Mouse (Mus musculus) midbrain, embryonic 16.5 days (tissue): Measurements from ENCODE around the gene Elk1. TPM values are rescaled to one million over a fixed set of nuclear protein-coding genes. Genes with fewer than 3 reads are reported as not detected.

ENCODE experiments used
- ATAC-seq: fragments of 200-750 bp; cut with Nextera tagmentation; 2 replicates; pipeline ENCODE4 v1.8.0; 2017; ENCODE audit warnings: moderate TSS enrichment
- H3K27ac ChIP-seq: fragments of 300-500 bp; sonication (generic); 2 replicates; pipeline ENCODE4 v1.5.1; 2014; ENCODE audit warnings: mild to moderate bottlenecking, low read length, mixed read lengths
- H3K27me3 ChIP-seq: fragments of 300-500 bp; sonication (generic); 2 replicates; pipeline ENCODE4 v1.6.1; 2014; ENCODE audit warnings: low read depth, low read length, mixed read lengths; ENCODE audit not compliant: control insufficient read depth, insufficient read depth
- H3K36me3 ChIP-seq: fragments of 300-500 bp; sonication (generic); 2 replicates; pipeline ENCODE4 v1.6.1; 2014; ENCODE audit warnings: mild to moderate bottlenecking, low read length, moderate library complexity, mixed read lengths; ENCODE audit not compliant: control insufficient read depth, insufficient read depth
- H3K4me1 ChIP-seq: fragments of 300-500 bp; sonication (generic); 2 replicates; pipeline ENCODE4 v1.6.1; 2014; ENCODE audit warnings: mild to moderate bottlenecking, low read length, mixed read lengths; ENCODE audit not compliant: control insufficient read depth, insufficient read depth
- H3K4me2 ChIP-seq: fragments of 300-500 bp; sonication (generic); 2 replicates; pipeline ENCODE4 v1.6.1; 2014; ENCODE audit warnings: mild to moderate bottlenecking, low read length, mixed read lengths
- H3K4me3 ChIP-seq: fragments of 300-500 bp; sonication (generic); 2 replicates; pipeline ENCODE4 v1.5.1; 2014; ENCODE audit warnings: low read depth, mild to moderate bottlenecking, low read length, moderate library complexity, mixed read lengths
- H3K9ac ChIP-seq: fragments of 300-500 bp; sonication (generic); 2 replicates; pipeline ENCODE4 v1.6.1; 2014; ENCODE audit warnings: low read depth, low read length, mixed read lengths
- H3K9me3 ChIP-seq: fragments of 300-500 bp; sonication (generic); replicated peaks from 2 replicates; pipeline ENCODE4 v1.6.1; 2014; ENCODE audit warnings: mild to moderate bottlenecking, low read length, mixed read lengths; ENCODE audit not compliant: control insufficient read depth, poor library complexity, severe bottlenecking
- whole genome bisulfite sequencing: fragments of 180-500 bp; shearing (Covaris S2); extraction: QIAGEN DNeasy Blood & Tissue Kit; methylation state at CpG from one replicate; pipeline ENCODE4 v1.1.7; 2014; 5-methylcytosine and 5-hydroxymethylcytosine counted together
- polyA plus RNA-seq: library from polyadenylated mRNA; unstranded; fragments of >200 nt; fragmentation: Nextera tagmentation; extraction: Ambion mirVana; gene quantifications from 2 replicates; pipeline ENCODE4 v1.2.1, GENCODE M21; 2015

Gene Elk1
- polyA plus RNA-seq, 1 experiment from 2014 or later, result 22.9 TPM

DNA sequence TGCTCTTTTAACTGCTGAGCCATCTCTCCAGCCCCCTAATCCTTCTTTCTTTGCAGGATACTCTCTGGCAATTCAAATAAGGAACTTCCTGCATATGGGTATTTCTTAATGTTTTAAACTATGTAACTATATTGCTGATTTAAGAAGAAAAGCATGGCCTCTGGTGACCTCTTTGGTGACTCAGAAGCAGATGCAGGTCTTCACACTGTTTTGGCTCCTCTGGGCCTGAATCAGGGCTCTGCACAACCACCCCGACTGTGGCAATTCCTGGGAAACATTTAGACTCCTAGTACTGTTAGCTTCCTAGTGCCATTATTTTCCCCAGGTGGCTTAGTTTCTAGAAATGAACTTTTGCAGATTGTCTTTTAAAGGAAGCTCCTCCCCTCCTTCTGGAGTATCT, 26.9 kb downstream of the Elk1 start:
- no peak for ATAC-seq
- no peak overlapping the region for H3K27ac ChIP-seq
- H3K9me3 ChIP-seq, result no peaks in the 10 kb centered on the region
- no peak overlapping the region for H3K9ac ChIP-seq
- no peak overlapping the region for H3K4me2 ChIP-seq
- H3K36me3 ChIP-seq, result 0 out of 2 replicates have a peak, but pooled peaks cover 4% of the 10 kb centered on the region
- WGBS, result 90% methylated on average over 1 of the region's 1 CpGs
- H3K4me3 ChIP-seq, result no peak overlapping the region
- no peaks in the 10 kb centered on the region for H3K27me3 ChIP-seq
- H3K4me1 ChIP-seq, result peaks cover 2% of the 10 kb centered on the region; the same call in 1 of the 2 replicates

DNA sequence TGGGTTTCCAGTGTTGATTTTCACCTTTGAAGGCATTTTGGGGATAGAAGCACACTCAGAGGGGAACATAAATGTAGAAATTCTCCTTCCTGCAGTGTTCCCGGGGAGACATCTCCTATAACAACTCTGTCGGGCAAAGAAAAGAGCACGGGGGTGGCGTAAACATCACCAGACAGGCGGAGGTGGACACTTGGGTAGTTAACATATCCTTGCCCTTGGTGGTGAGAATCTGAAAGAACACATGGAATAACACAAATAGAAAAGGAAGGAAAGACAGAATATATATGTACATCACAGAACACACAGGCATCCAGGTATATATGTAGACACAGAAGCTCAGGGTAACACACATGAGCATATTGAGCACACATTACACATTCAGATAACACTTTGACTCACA, 29.0 kb downstream of the Elk1 start:
- peaks cover 11% of the 10 kb centered on the region for H3K4me1 ChIP-seq
- H3K4me3 ChIP-seq, result peak overlapping the region; percentile 69
- ATAC-seq, result peak; percentile 26
- no peaks in the 10 kb centered on the region for H3K36me3 ChIP-seq
- no peaks in the 10 kb centered on the region for H3K27me3 ChIP-seq
- no peak overlapping the region for H3K9ac ChIP-seq
- H3K4me2 ChIP-seq, result peak overlapping the region; percentile 56
- no peaks in the 10 kb centered on the region for H3K9me3 ChIP-seq
- WGBS, result 42% methylated on average over 5 of the region's 5 CpGs
- H3K27ac ChIP-seq, result 0 out of 2 replicates have a peak overlapping the region, but pooled peaks have one; percentile 60

DNA sequence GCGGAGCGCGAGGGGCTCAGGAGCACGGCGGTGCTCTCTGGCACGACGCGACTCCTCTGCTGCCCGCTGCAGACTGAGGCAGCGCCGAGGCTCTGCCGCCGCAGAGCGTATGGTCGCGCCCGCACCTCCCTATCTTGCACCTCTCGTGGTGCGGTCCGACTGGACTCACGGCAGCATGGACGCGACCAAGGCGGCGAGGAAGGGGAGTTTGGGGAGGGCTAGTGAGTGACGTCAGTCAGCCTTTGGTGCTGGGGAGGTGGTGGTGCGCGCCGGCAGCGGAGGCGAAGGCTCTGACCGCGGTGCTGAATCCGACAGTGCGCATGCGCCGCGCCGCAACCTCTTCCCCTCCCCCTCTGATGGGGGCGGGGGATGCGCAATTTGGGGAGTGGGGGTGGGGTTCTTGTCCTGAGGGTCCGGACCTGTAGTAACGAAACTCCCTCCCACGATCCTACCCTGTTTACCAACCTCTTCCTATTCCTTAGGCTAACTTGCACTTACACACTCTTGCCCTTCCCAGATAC, 29.5 kb downstream of the Elk1 start, which contains the start of gene Syn1:
Gene Syn1, minus strand, starts transcription at position 161 of the 521 bp plus-strand sequence.
- 25% methylated on average over 20 of the region's 44 CpGs for WGBS
- Histone ChIP-seq H3K27ac (peak within 1 kb of the TSS; percentile 83), H3K27me3 (no peaks in the 10 kb centered on the region), H3K4me1 (peaks cover 11% of the 10 kb centered on the region), H3K9ac (peak within 1 kb of the TSS; percentile 80), H3K9me3 (no peaks in the 10 kb centered on the region), H3K36me3 (peaks cover 2% of the 10 kb centered on the region; the same call in 1 of the 2 replicates), H3K4me3 (peak within 1 kb of the TSS; percentile 69), H3K4me2 (peak within 1 kb of the TSS; percentile 66)
- ATAC-seq, result peak; percentile 97

GRCm38 (mm10) chrX:20920249-20920843, 30.1 kb downstream of the Elk1 start:
- no peaks in the 10 kb centered on the region for H3K27me3 ChIP-seq
- H3K9ac ChIP-seq, result peak overlapping the region; percentile 80
- H3K36me3 ChIP-seq, result peaks cover 4% of the 10 kb centered on the region; the same call in 1 of the 2 replicates
- peak overlapping the region; percentile 69 for H3K4me3 ChIP-seq
- H3K4me1 ChIP-seq, result peaks cover 11% of the 10 kb centered on the region
- H3K9me3 ChIP-seq, result no peaks in the 10 kb centered on the region
- peak overlapping the region; percentile 66 for H3K4me2 ChIP-seq
- peak overlapping the region; percentile 83 for H3K27ac ChIP-seq
- peak; percentile 69 for ATAC-seq
- WGBS, result 21% methylated on average over 34 of the region's 49 CpGs

- no peak for ATAC-seq
- no peak overlapping the region for H3K4me2 ChIP-seq
- H3K36me3 ChIP-seq, result peaks cover 4% of the 10 kb centered on the region; the same call in 1 of the 2 replicates
- H3K27me3 ChIP-seq, result no peaks in the 10 kb centered on the region
- no peak overlapping the region for H3K9ac ChIP-seq
- no peak overlapping the region for H3K4me3 ChIP-seq
- no peaks in the 10 kb centered on the region for H3K9me3 ChIP-seq
- H3K4me1 ChIP-seq, result peaks cover 11% of the 10 kb centered on the region
- H3K27ac ChIP-seq, result no peak overlapping the region
Observed at GRCm38 (mm10) chrX:20915075-20915474, 35.3 kb downstream of the Elk1 start.

DNA sequence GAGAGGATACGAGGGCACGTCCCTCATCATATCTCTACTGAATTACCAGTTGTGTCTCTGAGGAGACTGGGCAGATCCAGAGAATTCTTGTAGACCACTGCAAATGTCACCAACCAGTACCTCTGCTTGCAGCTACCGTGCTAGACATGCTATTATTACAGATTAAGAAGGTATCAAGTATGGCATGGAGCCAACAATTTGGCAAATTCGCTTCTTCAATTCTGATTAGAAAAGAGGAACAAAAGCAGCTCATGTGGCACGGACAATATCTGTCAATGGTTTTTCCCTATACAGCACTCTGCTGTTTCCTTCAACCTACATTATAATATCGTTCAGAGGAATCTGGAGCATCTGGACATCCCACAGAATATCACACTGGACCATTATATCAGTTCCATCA, 36.7 kb downstream of the Elk1 start:
- H3K4me2 ChIP-seq, result no peak overlapping the region
- WGBS, result 84% methylated on average over 6 of the region's 6 CpGs
- ATAC-seq, result no peak
- no peak overlapping the region for H3K27ac ChIP-seq
- H3K9ac ChIP-seq, result no peak overlapping the region
- H3K4me3 ChIP-seq, result no peak overlapping the region
- H3K27me3 ChIP-seq, result no peaks in the 10 kb centered on the region
- H3K9me3 ChIP-seq, result no peaks in the 10 kb centered on the region
- peaks cover 4% of the 10 kb centered on the region; the same call in 1 of the 2 replicates for H3K36me3 ChIP-seq
- peaks cover 8% of the 10 kb centered on the region for H3K4me1 ChIP-seq

DNA sequence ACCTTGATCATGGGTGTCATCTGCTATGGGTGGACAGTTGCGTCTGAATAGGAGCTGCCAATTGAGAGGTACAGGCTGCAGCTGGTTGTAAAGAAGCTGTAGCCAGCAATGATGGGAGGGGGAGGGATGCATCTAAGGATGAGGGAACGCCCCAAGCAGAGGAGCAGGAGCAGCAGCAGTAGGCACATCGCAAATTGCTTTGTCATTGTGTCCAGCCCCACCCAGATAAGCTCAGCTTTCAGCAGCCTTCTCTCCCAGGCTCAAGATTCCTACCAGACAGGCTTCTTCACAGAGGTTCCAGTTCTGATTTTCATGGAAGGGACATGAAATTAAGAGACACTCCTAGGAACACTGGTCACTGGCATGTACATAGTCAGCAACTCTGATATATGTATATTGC, 40.3 kb downstream of the Elk1 start:
- Histone ChIP-seq H3K9ac (no peak overlapping the region), H3K4me3 (no peak overlapping the region), H3K4me2 (no peak overlapping the region), H3K4me1 (no peaks in the 10 kb centered on the region), H3K27ac (no peak overlapping the region), H3K9me3 (no peaks in the 10 kb centered on the region), H3K36me3 (no peaks in the 10 kb centered on the region), H3K27me3 (no peaks in the 10 kb centered on the region)
- ATAC-seq, result no peak
- 48% methylated on average over 3 of the region's 3 CpGs for WGBS

Other genes starting within 250 kb of the Elk1 start
- 108 and 109 TPM in 2 replicates for gene Usp11, start 246.7 kb downstream of the Elk1 start, polyA plus RNA-seq
- gene Araf, start 152.8 kb downstream of the Elk1 start, polyA plus RNA-seq, result 379 and 431 TPM in 2 replicates
- gene Timp1, start 80.4 kb downstream of the Elk1 start, polyA plus RNA-seq, result 2.0 and 2.2 TPM in 2 replicates
- gene Syn1, start 29.6 kb downstream of the Elk1 start, polyA plus RNA-seq, result 68.8 and 82.0 TPM in 2 replicates
- 6.3 and 7.0 TPM in 2 replicates for gene Cfp, start 19.1 kb downstream of the Elk1 start, polyA plus RNA-seq
- 21.2 and 22.6 TPM in 2 replicates for gene Uxt, start 11.4 kb upstream of the Elk1 start, polyA plus RNA-seq
- 7.7 and 8.9 TPM in 2 replicates for gene Zfp182, start 111.7 kb upstream of the Elk1 start, polyA plus RNA-seq
- gene Spaca5, start 117.8 kb upstream of the Elk1 start, polyA plus RNA-seq, result not detected in 2 replicates
- 6.2 and 6.6 TPM in 2 replicates for gene Zfp300, start 138.9 kb upstream of the Elk1 start, polyA plus RNA-seq
- not detected in 2 replicates for gene Ssxa1, start 165.2 kb upstream of the Elk1 start, polyA plus RNA-seq
- gene Gm21876, start 225.0 kb upstream of the Elk1 start, polyA plus RNA-seq, result not detected in 2 replicates